Mouse (Mus musculus): Measurements from ENCODE around the gene Ttll9. TPM values are rescaled to one million over a fixed set of nuclear protein-coding genes. Genes with fewer than 3 reads are reported as not detected.

Ttll9 gene
- polyA plus RNA-seq, 1 experiment from 2014 or later: 0.39 TPM

GRCm38 (mm10) chr2:152997046-152997445 lies 34.8 kb downstream of the Ttll9 start:
- Histone ChIP-seq H3K27ac (no peak overlapping the region), H3K4me1 (no peaks in the 10 kb centered on the region), H3K9ac (no peak overlapping the region), H3K27me3 (no peaks in the 10 kb centered on the region), H3K4me3 (no peak overlapping the region), H3K9me3 (no peaks in the 10 kb centered on the region), H3K36me3 (no peaks in the 10 kb centered on the region), H3K4me2 (replicated peaks) (no peak overlapping the region)
- 69% methylated on average over 4 of the region's 4 CpGs for WGBS
- no peak for ATAC-seq (ENCODE audit: low FRiP score, low read depth)

GRCm38 (mm10) chr2:153002492-153003248 lies 40.4 kb downstream of the Ttll9 start:
- 75% methylated on average over 15 of the region's 15 CpGs for WGBS
- no peak overlapping the region for H3K9ac ChIP-seq
- H3K9me3 ChIP-seq: no peaks in the 10 kb centered on the region
- H3K36me3 ChIP-seq: peaks cover 8% of the 10 kb centered on the region
- H3K27me3 ChIP-seq: no peaks in the 10 kb centered on the region
- no peak overlapping the region for H3K4me2 ChIP-seq (replicated peaks)
- no peak overlapping the region for H3K27ac ChIP-seq
- H3K4me1 ChIP-seq: no peaks in the 10 kb centered on the region
- no peak overlapping the region for H3K4me3 ChIP-seq
- ATAC-seq (ENCODE audit: low FRiP score, low read depth): no peak

GRCm38 (mm10) chr2:153003681-153004338 lies 41.5 kb downstream of the Ttll9 start:
- Histone ChIP-seq H3K27ac (no peak overlapping the region), H3K4me3 (no peak overlapping the region), H3K4me2 (replicated peaks) (no peak overlapping the region), H3K27me3 (no peaks in the 10 kb centered on the region), H3K36me3 (peaks cover 20% of the 10 kb centered on the region), H3K4me1 (no peaks in the 10 kb centered on the region), H3K9ac (no peak overlapping the region), H3K9me3 (no peaks in the 10 kb centered on the region)
- ATAC-seq (ENCODE audit: low FRiP score, low read depth): no peak
- 66% methylated on average over 13 of the region's 13 CpGs for WGBS

- 87% methylated on average over 3 of the region's 3 CpGs for WGBS
- Histone ChIP-seq H3K9me3 (no peaks in the 10 kb centered on the region), H3K4me1 (no peaks in the 10 kb centered on the region), H3K27ac (no peak overlapping the region), H3K9ac (no peak overlapping the region), H3K4me3 (no peak overlapping the region), H3K36me3 (peaks cover 41% of the 10 kb centered on the region), H3K27me3 (no peaks in the 10 kb centered on the region), H3K4me2 (replicated peaks) (no peak overlapping the region)
- ATAC-seq (ENCODE audit: low FRiP score, low read depth): no peak
Measured at GRCm38 (mm10) chr2:153005981-153006380, 43.7 kb downstream of the Ttll9 start.

- ATAC-seq (ENCODE audit: low FRiP score, low read depth): no peak
- Histone ChIP-seq H3K27ac (no peak overlapping the region), H3K4me3 (no peak overlapping the region), H3K36me3 (peaks cover 67% of the 10 kb centered on the region), H3K27me3 (no peaks in the 10 kb centered on the region), H3K9me3 (no peaks in the 10 kb centered on the region), H3K9ac (no peak overlapping the region), H3K4me1 (peaks cover 7% of the 10 kb centered on the region), H3K4me2 (replicated peaks) (no peak overlapping the region)
- WGBS: 89% methylated on average over 12 of the region's 12 CpGs
Measured at GRCm38 (mm10) chr2:153009192-153009973, 47.1 kb downstream of the Ttll9 start.

- WGBS: 91% methylated on average over 11 of the region's 11 CpGs
- Histone ChIP-seq H3K36me3 (peaks cover 47% of the 10 kb centered on the region), H3K27me3 (peaks cover 16% of the 10 kb centered on the region; the same call in 1 of the 2 replicates), H3K4me1 (peaks cover 15% of the 10 kb centered on the region), H3K27ac (no peak overlapping the region), H3K4me2 (replicated peaks) (peak overlapping the region; percentile 94), H3K9ac (peak overlapping the region; percentile 93), H3K4me3 (peak overlapping the region; percentile 90), H3K9me3 (no peaks in the 10 kb centered on the region)
- no peak for ATAC-seq (ENCODE audit: low FRiP score, low read depth)
Measured at GRCm38 (mm10) chr2:153013724-153014515, 51.6 kb downstream of the Ttll9 start.

GRCm38 (mm10) chr2:153014758-153015593 lies 52.7 kb downstream of the Ttll9 start, which contains the start of gene Pdrg1:
Pdrg1 (minus strand) TSS chr2:153015427.
- H3K9me3 ChIP-seq: no peaks in the 10 kb centered on the region
- 1% methylated on average over 54 of the region's 54 CpGs for WGBS
- peak within 1 kb of the TSS; percentile 94 for H3K4me2 ChIP-seq (replicated peaks)
- peak; percentile 91 for ATAC-seq (ENCODE audit: low FRiP score, low read depth)
- peaks cover 20% of the 10 kb centered on the region; the same call in 1 of the 2 replicates for H3K27me3 ChIP-seq
- peak within 1 kb of the TSS; percentile 90 for H3K4me3 ChIP-seq
- H3K36me3 ChIP-seq: peaks cover 36% of the 10 kb centered on the region
- H3K4me1 ChIP-seq: peaks cover 15% of the 10 kb centered on the region
- peak within 1 kb of the TSS; percentile 93 for H3K9ac ChIP-seq
- no peak within 1 kb of the TSS for H3K27ac ChIP-seq

GRCm38 (mm10) chr2:153015804-153016203 lies 53.5 kb downstream of the Ttll9 start:
- peaks cover 28% of the 10 kb centered on the region for H3K36me3 ChIP-seq
- no peak overlapping the region for H3K27ac ChIP-seq
- 45% methylated on average over 7 of the region's 8 CpGs for whole genome bisulfite sequencing
- peaks cover 20% of the 10 kb centered on the region; the same call in 1 of the 2 replicates for H3K27me3 ChIP-seq
- ATAC-seq (ENCODE audit: low FRiP score, low read depth): no peak
- peak overlapping the region; percentile 90; the same call in 1 of the 2 replicates for H3K4me3 ChIP-seq
- peak overlapping the region; percentile 94 for H3K4me2 ChIP-seq (replicated peaks)
- H3K4me1 ChIP-seq: peaks cover 15% of the 10 kb centered on the region
- no peak overlapping the region for H3K9ac ChIP-seq
- no peaks in the 10 kb centered on the region for H3K9me3 ChIP-seq

GRCm38 (mm10) chr2:153016786-153017185 lies 54.5 kb downstream of the Ttll9 start:
- no peaks in the 10 kb centered on the region for H3K9me3 ChIP-seq
- peaks cover 20% of the 10 kb centered on the region; the same call in 1 of the 2 replicates for H3K27me3 ChIP-seq
- H3K4me2 ChIP-seq (replicated peaks): no peak overlapping the region
- H3K4me1 ChIP-seq: peaks cover 15% of the 10 kb centered on the region
- H3K36me3 ChIP-seq: peaks cover 20% of the 10 kb centered on the region
- H3K27ac ChIP-seq: no peak overlapping the region
- no peak for ATAC-seq (ENCODE audit: low FRiP score, low read depth)
- H3K9ac ChIP-seq: peak overlapping the region; percentile 8; the same call in 1 of the 2 replicates
- WGBS: 42% methylated on average over 5 of the region's 5 CpGs
- no peak overlapping the region for H3K4me3 ChIP-seq

- no peak for ATAC-seq (ENCODE audit: low FRiP score, low read depth)
- Histone ChIP-seq H3K9me3 (no peaks in the 10 kb centered on the region), H3K9ac (no peak overlapping the region), H3K4me1 (peaks cover 8% of the 10 kb centered on the region), H3K36me3 (no peaks in the 10 kb centered on the region), H3K27me3 (peaks cover 22% of the 10 kb centered on the region; the same call in 1 of the 2 replicates), H3K27ac (no peak overlapping the region), H3K4me3 (no peak overlapping the region), H3K4me2 (replicated peaks) (no peak overlapping the region)
- 83% methylated on average over 3 of the region's 3 CpGs for WGBS
Measured at GRCm38 (mm10) chr2:153019355-153019754, 57.1 kb downstream of the Ttll9 start.

- Histone ChIP-seq H3K4me1 (no peaks in the 10 kb centered on the region), H3K27ac (no peak overlapping the region), H3K4me3 (no peak overlapping the region), H3K9ac (no peak overlapping the region), H3K36me3 (no peaks in the 10 kb centered on the region), H3K27me3 (peaks cover 24% of the 10 kb centered on the region; the same call in 1 of the 2 replicates), H3K4me2 (replicated peaks) (no peak overlapping the region), H3K9me3 (no peaks in the 10 kb centered on the region)
- 73% methylated on average over 3 of the region's 3 CpGs for WGBS
- no peak for ATAC-seq (ENCODE audit: low FRiP score, low read depth)
Measured at GRCm38 (mm10) chr2:153021163-153021562, 58.9 kb downstream of the Ttll9 start.

Measured in limb, embryonic 13.5 days (tissue).